Mouse (Mus musculus) megakaryocyte, adult 5-6 weeks (primary cell): ENCODE data around the gene Ddc. TPM values are rescaled to one million over a fixed set of nuclear protein-coding genes. Genes with fewer than 3 reads are reported as not detected.

Source experiments
- ATAC-seq: 2 replicates; pipeline ENCODE4 v1.8.0; 2016; ENCODE audit warnings: mild to moderate bottlenecking, inconsistent platforms; ENCODE audit not compliant: poor library complexity, severe bottlenecking
- total RNA-seq, 2 experiments: library from RNA; stranded (forward) in 1 of 2; stranded (reverse) in 1 of 2; fragments of 153-499, 151-499 nt in 1 of 2; fragments of 221-1000, 200-1000 nt in 1 of 2; gene quantifications; 2 replicates each; pipeline versions ENCODE4 v1.2.3 to v1.2.4; 2015 to 2017

Gene Ddc
- total RNA-seq, 2 experiments from 2014 or later: 0.38 TPM; not detected in 1

DNA sequence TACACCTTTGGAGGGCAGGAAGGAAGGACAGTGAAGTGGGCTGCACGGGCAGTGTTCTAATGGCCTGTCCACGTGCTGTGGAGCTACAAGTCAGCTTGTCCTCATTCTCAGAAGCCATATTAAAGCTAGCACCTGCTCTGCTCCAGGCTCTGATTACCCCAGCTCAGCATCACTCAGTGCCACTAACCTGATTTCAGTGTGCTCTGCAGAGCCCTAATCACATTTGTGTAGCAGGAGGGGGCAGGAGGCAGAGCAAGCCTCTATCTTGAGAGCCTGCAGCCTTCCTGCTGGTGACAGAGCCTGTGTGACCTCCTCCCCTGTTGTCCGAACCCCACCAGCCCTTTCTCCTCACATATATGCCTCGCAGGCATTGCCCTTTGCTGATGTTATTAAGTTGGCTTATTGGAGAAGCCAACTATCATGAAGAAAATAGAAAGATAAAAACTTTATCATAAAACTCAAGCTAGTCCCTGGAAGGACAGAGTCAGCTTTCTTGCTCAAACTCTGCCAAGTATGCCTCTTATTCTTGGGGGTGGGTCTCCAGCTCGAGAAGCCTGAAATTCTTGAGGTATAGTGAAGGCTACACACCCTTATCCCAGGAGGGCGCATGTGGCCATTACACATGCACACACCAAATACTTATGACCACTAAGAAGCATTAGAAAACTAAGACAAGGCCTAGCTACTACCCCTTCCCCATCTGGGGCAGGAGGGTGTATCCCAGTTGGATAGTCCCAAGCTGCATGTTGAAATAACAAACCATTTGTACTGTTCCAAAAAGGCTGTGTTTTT lies 47.3 kb downstream of the Ddc start:
- ATAC-seq: no peak

DNA sequence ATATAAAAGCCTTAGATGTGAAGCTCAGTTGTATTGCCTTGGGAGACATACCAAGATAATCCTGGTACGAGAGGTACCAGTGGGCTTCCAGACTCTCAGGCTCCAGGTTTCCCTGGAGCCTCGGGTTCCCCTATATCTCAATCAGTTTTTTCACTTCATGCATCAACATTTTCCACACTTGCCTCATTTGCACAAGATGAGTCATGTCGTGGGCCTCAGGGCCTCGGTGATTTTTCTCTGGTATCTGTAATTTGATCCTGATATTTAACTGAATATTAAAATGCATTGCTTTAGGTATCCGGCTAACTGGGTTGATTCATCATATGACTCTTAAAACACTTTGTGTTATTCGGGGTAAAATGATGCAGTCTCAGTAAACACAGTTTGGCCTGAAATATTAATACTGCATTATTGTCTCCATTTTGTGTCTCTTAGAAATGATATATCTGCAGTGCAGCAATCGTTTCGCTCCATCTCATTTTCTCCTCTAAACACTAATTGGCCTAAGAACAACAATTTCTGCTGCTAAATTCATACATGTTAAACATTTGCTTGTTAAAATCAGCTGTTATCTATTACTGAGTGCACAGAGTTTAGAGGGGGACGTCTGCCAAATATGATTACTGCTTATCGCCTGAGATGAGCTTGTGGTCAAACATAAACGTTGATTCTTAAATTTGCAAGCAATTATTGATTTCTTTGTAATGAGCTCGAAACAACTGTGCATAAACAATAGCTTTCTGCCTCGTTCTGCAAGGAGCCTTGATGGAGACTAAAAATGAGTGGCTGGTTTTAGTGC lies 48.2 kb downstream of the Ddc start:
- ATAC-seq: no peak

DNA sequence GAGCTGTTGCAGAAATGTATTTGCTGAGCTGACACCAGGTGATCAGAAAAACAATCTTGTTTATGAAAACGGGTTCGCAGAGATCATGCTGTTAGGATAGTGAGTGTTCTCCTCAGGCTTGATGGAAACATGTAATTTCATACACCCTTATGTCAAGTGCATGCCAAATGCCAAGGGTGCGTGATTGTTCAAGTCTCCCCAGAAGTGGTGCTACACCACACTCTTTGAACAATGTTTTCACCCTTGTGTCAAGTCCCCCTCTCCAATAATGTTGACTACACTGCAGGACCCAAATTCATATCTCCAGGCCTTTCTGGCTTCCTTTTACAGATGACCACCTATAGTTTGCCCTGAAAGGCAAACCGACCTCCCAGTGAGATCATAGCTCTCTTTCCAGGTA lies 49.5 kb downstream of the Ddc start:
- no peak for ATAC-seq

DNA sequence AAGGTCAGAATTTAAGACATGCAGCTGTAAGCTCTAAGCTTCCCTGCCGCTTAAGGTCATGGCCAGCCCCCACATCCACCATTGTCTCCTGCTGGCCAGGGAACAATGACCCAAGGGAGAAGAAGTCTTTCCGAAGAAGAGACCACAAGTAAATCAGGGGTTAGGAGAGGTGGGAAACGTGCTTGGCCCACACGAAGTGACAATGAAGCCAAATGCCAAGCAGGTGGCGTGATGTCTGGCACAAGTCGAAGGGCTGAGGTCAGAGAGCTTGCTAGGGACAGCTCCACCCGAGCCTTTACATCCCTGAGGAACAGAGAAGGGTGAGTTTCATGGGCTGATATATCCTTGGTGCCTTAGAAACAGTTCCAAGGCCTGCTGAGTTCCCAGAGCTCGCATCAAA lies 52.9 kb downstream of the Ddc start:
- no peak for ATAC-seq

DNA sequence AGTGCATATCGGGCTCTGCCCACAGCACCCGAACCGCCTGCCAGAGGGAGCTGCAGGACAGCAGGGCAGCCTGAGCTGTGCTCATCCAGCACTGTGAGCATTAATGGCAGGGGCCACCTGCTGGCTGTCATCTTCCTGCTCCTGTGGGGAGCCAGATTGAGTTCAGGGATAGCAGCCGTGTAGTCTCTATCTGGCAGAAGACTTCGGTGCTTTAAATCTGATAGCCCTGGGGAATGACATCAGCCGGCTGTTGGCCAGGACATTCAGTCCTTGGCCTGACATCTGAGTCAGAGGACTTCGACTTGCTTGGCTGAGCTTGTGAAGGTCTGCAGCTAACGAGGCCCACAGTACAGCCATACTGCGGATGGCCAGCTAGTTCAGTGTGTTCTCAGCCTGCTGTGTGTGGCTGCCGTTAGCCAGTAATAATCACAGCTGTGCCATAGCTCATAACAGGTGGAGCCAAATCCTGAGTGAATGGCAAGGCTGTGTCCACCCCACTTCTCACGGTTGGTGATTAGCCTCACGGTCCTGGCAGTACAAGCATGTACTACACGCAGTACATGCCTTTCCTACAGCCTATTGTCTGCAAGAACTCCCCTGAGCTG lies 53.5 kb downstream of the Ddc start:
- no peak for ATAC-seq

DNA sequence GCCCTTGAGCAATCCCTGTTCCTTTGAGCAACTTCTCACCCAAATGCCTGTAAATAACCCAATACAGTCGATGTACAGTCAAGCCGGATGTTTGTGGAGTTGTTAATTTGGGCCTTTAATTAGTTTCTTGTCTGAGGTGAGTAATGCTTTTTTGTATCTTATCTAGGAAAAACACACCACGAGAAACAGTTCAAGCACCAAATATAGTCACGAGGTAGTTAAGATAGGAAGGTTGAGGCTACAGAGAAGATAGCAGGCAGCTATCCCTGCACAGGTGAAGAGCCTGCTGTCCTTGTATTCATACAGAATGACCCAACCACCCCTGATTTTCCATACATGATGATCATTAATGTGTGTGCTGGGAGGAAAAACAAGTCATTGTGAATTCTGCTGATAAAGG lies 56.4 kb downstream of the Ddc start:
- ATAC-seq: no peak

DNA sequence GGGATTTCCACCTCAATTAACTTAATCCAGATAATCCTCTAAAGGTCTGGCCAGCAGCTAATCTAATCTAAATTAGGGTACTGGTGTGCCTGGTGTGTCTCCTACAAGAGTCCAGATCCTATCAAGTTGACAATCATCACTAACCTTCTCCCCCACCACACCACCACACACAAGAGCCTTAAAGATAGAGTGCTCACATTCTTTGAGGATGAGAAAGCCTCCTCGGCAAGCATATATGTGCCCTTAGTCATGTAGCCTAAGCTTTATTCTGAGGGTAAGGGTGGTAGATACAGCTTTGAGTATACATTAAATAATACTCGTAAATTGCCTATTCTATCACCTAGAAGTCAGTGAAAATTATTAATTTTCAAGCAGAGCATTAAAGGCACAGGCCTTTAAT lies 57.2 kb downstream of the Ddc start:
- ATAC-seq: no peak

DNA sequence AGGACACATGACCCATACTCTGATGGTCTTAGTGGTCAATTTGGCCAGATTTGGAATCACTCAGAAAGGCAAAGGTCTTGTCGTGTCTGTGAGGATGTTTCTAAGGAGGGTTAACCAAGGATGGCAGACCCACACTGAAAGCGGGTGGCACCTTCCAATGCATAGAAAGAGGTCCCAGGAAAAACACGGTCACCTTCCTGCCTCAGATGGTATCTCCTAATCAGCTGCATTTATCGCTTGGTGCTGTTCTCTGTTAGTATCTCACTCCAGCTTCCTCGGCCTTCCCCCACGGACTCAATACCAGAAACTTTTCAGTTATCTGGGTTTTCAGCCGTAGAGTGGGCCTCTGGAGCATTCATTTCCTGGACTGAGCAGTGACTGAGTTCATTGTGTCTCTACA lies 58.1 kb downstream of the Ddc start:
- ATAC-seq: no peak

DNA sequence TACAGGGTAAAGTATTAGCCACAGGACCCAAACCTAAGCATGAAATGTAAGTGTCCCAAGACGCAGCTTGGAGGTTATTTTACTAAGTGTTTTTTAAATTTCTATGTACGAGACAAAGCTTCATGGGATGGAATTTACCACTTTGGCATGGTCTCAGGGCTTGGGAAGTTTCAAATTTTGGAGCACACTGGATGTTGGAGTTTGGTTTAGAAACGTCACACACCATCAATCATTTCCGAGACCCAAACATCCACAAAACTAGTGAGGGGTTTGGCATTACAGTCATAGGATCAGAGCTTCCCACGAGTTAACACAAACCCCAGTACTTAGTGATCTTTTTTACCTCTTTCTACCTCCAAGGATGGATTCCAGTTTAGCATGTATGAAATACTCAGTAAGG lies 60.6 kb downstream of the Ddc start:
- no peak for ATAC-seq

DNA sequence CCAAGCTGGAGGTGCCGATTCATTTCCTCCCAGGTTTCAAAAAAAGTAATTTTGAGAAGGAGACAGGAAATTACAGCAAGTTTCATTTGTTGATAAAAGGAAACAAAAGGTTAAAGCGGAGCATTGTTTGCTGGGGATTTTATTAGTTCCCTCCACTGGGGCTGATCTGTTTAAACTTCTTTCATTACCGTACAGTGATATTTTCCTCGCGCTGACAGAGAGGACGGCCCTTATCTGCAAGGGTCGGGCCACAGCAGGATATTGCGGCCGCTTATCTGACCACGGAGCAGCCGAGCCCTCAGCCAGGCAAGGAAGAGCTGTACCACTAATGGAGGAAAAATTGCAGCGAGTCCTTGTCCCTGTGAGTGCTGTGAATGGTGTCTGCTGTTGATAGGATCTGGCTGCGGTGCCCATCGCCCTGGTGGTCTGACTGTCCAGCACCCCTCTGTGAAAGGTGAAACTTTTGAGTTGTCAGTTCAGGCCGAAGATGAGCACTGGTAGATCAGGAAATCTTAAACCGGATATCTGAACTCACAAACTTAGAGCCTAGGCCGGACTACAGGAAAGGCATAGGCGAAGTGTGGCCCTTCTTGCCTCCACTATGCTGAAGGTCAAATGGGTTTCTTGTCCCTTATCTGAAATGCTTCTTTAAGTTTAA lies 61.1 kb downstream of the Ddc start:
- ATAC-seq: peak; percentile 80

DNA sequence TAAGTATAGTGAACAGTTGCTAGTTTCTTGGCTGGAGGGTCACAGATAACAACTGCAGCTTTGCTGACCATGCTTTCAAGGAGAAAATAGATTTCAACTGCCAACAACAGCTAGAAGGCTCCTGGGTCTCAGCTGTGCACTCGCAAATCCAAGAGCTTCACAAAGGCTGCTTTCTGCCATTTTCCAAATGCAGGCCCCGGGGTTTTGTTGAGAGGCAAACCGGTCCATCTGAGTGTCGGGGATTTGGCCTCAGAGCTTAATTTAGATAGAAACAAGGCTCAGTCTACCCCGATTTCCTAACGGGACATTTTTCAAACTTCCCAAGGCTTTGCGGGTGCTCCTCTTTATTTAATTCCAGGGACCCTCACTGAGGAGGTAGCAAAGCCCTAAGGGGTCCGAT lies 61.7 kb downstream of the Ddc start:
- no peak for ATAC-seq

DNA sequence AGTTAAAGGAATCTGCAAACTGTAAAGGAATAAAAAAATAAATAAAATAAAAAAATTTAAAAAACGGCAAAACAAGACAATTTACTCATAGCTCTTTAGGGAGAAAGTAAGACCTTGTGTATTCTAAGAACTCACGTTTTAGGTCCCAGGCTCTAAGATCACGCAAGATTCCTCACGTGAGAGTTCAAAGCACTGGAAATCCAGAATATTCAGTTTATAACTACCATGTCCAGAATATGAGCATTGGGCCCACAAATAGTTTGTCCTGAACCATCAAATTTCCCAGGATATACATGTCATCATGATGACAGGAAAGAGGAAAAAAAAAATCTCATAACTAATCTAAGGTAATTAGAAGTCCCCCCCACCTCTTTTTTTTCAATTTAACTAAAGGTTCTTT lies 62.2 kb downstream of the Ddc start:
- no peak for ATAC-seq

DNA sequence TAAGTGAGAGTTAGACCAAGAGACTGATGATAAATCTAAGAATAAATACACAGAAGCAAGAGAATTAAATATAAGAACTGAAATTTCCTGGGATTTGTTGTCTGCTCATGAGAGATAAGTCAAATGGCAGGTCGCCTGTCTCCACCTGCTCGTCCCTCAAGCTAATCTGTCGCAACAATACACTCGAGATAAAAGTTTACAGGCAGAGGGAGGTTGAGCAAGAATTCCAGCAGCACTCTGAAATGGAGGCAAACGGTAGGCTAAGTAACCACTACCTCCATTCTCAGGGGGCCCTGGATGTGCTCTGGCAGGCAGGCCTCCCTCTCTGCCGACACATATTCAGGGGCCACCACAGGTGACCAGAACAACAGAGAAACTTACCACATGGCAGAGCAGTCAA lies 62.6 kb downstream of the Ddc start:
- ATAC-seq: no peak

DNA sequence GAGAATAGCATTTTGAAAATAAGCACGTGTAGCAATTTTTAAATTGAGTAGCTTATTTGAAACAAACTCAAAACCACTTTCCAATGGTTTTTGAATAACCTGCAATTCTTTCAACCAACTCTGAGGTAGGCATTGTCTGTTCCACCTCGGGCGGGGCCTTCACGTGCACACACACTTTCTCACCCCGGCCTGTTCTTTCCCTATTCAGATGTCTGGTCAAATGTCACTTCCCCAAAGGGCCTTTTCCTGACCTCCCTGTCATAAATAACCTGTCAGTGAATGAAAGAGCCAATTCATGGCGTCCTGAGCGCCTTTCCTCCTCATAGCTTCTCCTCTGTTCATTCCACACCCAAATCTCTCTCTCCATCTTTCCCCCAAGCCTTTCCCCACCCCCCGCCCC lies 64.8 kb downstream of the Ddc start:
- no peak for ATAC-seq

DNA sequence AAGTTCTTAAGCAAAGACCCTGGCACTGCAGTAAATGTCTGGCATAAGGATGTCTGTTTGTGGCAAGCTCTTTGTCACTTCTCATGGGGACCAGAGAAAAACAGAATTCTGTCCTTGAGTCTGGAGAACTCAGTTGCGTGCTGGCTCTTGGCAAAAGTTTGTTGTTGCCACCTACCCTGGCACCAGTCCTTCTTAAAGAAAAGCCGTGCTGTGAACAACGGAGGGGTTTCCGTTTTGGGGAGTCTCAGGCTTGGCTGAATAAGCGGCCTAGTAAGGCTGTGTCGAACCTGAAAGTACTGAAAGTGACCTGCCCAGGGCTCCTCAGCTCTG lies 65.2 kb downstream of the Ddc start:
- ATAC-seq: no peak

DNA sequence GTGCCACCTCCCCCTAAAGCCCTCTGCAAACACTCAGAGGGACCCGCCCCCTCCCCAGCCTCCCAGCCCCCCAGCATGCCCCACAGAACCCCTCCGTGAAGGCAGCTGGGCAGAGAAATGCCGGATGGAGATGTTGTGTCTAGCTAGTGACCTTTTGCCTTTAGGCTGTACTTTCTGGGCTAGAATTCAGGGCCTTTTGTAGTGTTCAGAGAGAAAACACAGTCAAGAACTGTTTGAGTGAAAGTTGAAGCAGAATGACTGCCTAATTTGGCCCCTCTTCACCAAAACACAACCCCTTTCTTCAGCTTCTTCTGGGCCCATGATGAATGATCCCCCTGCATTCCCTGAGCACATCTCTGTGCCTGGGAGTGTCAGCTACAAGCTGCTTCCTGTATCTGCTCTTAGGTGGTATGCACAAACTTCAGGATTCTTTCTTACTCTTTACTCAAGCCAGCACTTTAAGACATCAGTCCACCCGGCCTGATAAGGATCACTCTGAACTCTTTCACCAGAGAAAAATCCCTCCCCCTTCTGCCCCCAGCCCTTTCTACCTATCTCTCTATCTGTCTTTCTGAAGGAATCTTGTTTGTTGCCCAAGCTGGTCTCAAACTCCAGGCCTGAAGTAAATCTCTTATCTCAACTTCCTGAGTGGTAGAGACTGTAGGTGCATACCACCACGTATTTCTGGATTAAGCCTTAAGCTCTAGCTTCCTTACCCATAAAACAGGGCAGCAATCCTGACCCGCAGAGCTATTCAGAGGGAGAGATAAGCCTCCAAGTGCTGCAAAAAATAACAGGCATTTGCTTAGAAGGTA lies 65.8 kb downstream of the Ddc start:
- ATAC-seq: no peak

DNA sequence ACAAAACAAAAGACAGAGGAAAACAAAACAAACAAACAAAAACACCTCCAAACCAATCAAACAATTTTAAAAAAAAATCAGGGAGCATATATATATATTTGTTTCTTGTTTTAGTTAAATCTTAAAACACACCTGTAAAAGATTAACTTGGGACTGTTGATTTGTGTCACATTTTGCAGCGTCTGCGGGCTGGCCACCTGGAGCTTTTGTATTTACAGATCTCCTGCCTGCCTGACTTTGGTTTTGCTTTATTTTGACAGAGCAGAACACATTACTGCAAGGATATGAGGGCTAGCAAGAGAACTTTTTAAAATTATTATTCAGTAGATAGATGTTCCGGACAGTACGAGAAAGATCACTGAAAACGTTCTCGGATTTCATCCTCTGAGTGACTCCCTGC lies 66.4 kb downstream of the Ddc start:
- no peak for ATAC-seq

DNA sequence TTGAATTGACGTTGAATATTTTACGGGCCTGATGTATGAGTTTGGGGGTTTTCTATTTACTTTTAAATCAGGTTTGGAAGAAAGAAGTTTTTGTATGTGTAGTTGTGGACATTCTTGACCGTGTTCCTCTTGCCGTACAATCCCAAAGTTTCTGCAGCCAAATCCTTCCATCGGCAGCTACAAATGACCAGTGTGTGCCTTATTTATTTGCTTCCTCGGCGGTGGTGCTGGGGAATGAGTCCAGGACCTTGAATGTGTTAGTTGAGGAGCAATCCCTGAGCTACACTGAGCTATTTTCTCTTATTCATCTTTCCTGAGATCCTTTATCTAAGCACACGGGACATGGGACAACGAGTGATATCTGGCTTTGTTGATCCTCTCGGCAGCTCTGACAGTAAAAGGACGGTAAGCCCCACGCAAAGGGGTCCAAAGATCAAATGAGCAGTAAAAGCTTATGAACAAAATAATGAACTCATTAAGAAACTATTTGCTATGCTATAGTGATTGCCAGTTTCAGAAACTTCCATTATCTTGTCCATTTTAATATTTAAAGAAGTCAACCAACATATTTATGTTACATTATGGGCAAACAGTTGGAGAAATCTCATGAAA lies 67.0 kb downstream of the Ddc start:
- no peak for ATAC-seq

DNA sequence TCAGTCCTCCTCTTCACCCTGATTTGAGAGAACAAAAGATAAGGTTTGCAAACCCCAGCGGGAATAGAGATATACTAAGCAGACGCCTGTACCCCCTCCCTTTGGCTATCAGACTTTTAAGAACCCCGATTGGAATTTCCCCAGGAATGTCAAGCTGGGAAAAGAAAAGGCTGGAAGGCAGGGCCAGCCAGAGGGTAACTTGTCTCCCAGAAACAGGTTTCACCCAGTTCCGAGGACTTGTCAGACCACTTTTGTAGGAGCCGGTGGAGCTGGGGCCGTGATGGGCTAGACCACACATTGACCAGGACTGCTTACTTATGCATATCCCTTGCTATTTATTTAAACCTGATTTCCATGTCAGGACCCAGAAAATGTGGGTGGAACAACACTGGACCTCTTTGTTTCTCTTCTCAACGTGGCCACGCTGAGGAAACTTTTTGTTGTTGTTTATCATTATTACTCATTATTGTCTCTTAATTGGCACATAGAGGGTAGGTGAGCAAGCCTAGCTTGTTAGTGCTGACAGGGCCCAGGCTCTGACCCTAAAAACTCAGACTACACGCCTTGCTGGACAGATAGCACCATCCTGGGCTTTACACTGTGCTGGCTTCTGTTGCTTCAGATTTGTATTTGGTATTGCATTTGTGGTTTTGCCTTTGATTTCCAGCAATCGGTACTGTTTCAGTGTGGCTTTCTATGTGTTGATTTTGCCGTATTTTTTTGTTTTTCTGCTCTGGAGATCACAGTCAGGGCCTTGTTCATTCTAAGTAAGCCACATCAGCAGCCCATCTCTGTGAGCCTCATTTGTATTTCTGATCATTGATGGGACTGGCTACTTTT lies 68.6 kb downstream of the Ddc start:
- ATAC-seq: no peak
